Mouse (Mus musculus) heart, postnatal 0 days (tissue): Measurements from ENCODE around the gene Tmem144.

Experiments
- CTCF ChIP-seq: IDR thresholded peaks from 2 replicates; pipeline ENCODE4 v1.5.1; 2016; ENCODE audit warnings: antibody characterized with exemption, control low read depth, low read depth
- EP300 ChIP-seq: IDR thresholded peaks from 2 replicates; pipeline ENCODE4 v1.6.1; 2016; ENCODE audit warnings: antibody characterized with exemption, low read depth

DNA sequence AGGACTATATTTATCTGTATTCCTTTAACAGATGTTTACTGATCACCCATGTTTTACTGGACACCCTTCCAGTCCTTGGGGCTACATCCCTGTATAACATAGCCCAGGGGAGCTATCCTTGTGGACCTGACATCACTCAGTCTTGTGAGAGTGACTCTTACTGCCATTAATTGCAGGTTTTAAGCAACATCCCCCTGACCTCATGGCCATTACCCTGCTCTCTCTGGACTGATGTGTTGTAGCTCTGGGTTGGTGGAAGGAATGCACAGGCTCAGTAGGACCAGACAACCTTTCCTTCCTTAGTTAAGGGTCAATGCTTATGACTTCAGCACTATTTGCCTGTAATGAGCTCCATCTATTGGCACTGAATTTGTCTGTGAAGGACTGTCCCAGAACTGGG lies 45.9 kb upstream of the Tmem144 start:
- TF ChIP-seq CTCF (no peak), EP300 (no peak)
